Mouse (Mus musculus) heart, embryonic 13.5 days (tissue): Measurements from ENCODE around the gene Gm43518. TPM values are rescaled to one million over a fixed set of nuclear protein-coding genes. Genes with fewer than 3 reads are reported as not detected.
A peak's percentile ranks its signal among the peaks of the same experiment; 100 is the strongest.

ENCODE experiments used
- ATAC-seq: fragments of 200-750 bp; cut with Nextera tagmentation; 2 replicates; pipeline ENCODE4 v1.8.0; 2017; ENCODE audit warnings: moderate TSS enrichment; ENCODE audit not compliant: insufficient number of reproducible peaks, low FRiP score, low TSS enrichment; ENCODE audit errors: extremely low read depth
- H3K27ac ChIP-seq: fragments of 300-500 bp; sonication (generic); replicated peaks from 2 replicates; pipeline ENCODE4 v1.5.1; 2015; ENCODE audit warnings: moderate library complexity, mild to moderate bottlenecking, inconsistent platforms
- H3K27me3 ChIP-seq: fragments of 300-500 bp; sonication (generic); replicated peaks from 2 replicates; pipeline ENCODE4 v1.6.1; 2015; ENCODE audit warnings: mild to moderate bottlenecking, inconsistent platforms
- H3K36me3 ChIP-seq: fragments of 300-500 bp; sonication (generic); 2 replicates; pipeline ENCODE4 v1.6.1; 2015; ENCODE audit warnings: mild to moderate bottlenecking, inconsistent platforms
- H3K4me1 ChIP-seq: fragments of 300-500 bp; sonication (generic); 2 replicates; pipeline ENCODE4 v1.6.1; 2015; ENCODE audit warnings: inconsistent platforms
- H3K4me2 ChIP-seq: fragments of 300-500 bp; sonication (generic); 2 replicates; pipeline ENCODE4 v1.6.1; 2015; ENCODE audit warnings: inconsistent platforms, mild to moderate bottlenecking, moderate library complexity
- H3K4me3 ChIP-seq: fragments of 300-500 bp; sonication (generic); 2 replicates; pipeline ENCODE4 v1.5.1; 2015; ENCODE audit warnings: moderate library complexity, mild to moderate bottlenecking, inconsistent platforms
- H3K9ac ChIP-seq: fragments of 300-500 bp; sonication (generic); 2 replicates; pipeline ENCODE4 v1.6.1; 2015; ENCODE audit warnings: inconsistent platforms, mild to moderate bottlenecking, moderate library complexity
- H3K9me3 ChIP-seq: fragments of 300-500 bp; sonication (generic); 2 replicates; pipeline ENCODE4 v1.6.1; 2016; ENCODE audit warnings: inconsistent platforms
- WGBS: fragments of 180-500 bp; shearing (Covaris S2); methylation state at CpG from one replicate; pipeline ENCODE4 v1.1.7; 2015; ENCODE audit warnings: mixed read lengths; 5-methylcytosine and 5-hydroxymethylcytosine counted together
- polyA plus RNA-seq: library from polyadenylated mRNA; unstranded; fragments of >200 nt; fragmentation: Nextera tagmentation; extraction: Ambion mirVana; gene quantifications from 2 replicates; pipeline ENCODE4 v1.2.1, GENCODE M21; 2015

Gene Gm43518
- polyA plus RNA-seq, 1 experiment from 2014 or later: 1.3 TPM

GRCm38 (mm10) chr5:123897352-123897751, 29.9 kb upstream of the Gm43518 start:
- 72% methylated on average over 13 of the region's 13 CpGs for WGBS
- H3K27ac ChIP-seq: no peak overlapping the region
- no peak overlapping the region for H3K4me2 ChIP-seq
- no peak overlapping the region for H3K9ac ChIP-seq
- H3K4me1 ChIP-seq: no peaks in the 10 kb centered on the region
- no peak for ATAC-seq
- H3K36me3 ChIP-seq: no peaks in the 10 kb centered on the region
- H3K27me3 ChIP-seq: no peaks in the 10 kb centered on the region
- H3K9me3 ChIP-seq: no peaks in the 10 kb centered on the region
- H3K4me3 ChIP-seq: no peak overlapping the region

GRCm38 (mm10) chr5:123904059-123904672, 23.1 kb upstream of the Gm43518 start:
- 63% methylated on average over 11 of the region's 11 CpGs for WGBS
- no peak for ATAC-seq
- Histone ChIP-seq H3K36me3 (peaks cover 11% of the 10 kb centered on the region), H3K27ac (no peak overlapping the region), H3K4me2 (no peak overlapping the region), H3K4me3 (no peak overlapping the region), H3K4me1 (peaks cover 17% of the 10 kb centered on the region), H3K27me3 (no peaks in the 10 kb centered on the region), H3K9ac (no peak overlapping the region), H3K9me3 (no peaks in the 10 kb centered on the region)

GRCm38 (mm10) chr5:123906146-123906975, 20.9 kb upstream of the Gm43518 start:
- Histone ChIP-seq H3K4me1 (peaks cover 20% of the 10 kb centered on the region), H3K27ac (no peak overlapping the region), H3K9ac (peak overlapping the region; percentile 55; the same call in 1 of the 2 replicates), H3K9me3 (no peaks in the 10 kb centered on the region), H3K4me2 (peak overlapping the region; percentile 97), H3K36me3 (peaks cover 32% of the 10 kb centered on the region), H3K27me3 (no peaks in the 10 kb centered on the region), H3K4me3 (peak overlapping the region; percentile 84; the same call in 1 of the 2 replicates)
- ATAC-seq: no peak
- WGBS: 69% methylated on average over 17 of the region's 17 CpGs

- Histone ChIP-seq H3K9ac (peak within 1 kb of the TSS; percentile 98), H3K36me3 (peaks cover 40% of the 10 kb centered on the region), H3K27me3 (no peaks in the 10 kb centered on the region), H3K4me3 (peak within 1 kb of the TSS; percentile 84), H3K9me3 (no peaks in the 10 kb centered on the region), H3K4me2 (peak within 1 kb of the TSS; percentile 97), H3K4me1 (peaks cover 20% of the 10 kb centered on the region), H3K27ac (peak within 1 kb of the TSS; percentile 82)
- peak; percentile 91 for ATAC-seq
- under 1% methylated on average over 45 of the region's 61 CpGs for WGBS
Observed at GRCm38 (mm10) chr5:123906976-123907630, 20.1 kb upstream of the Gm43518 start, which contains the start of gene Denr. TSS of gene Denr (plus strand) at chr5:123907175.

GRCm38 (mm10) chr5:123907631-123907977, 19.6 kb upstream of the Gm43518 start:
- Histone ChIP-seq H3K4me2 (peak overlapping the region; percentile 97), H3K4me3 (peak overlapping the region; percentile 84), H3K4me1 (peaks cover 20% of the 10 kb centered on the region), H3K9ac (peak overlapping the region; percentile 98), H3K36me3 (peaks cover 45% of the 10 kb centered on the region), H3K27me3 (no peaks in the 10 kb centered on the region), H3K9me3 (no peaks in the 10 kb centered on the region), H3K27ac (peak overlapping the region; percentile 82; the same call in 1 of the 2 replicates)
- ATAC-seq: no peak
- WGBS: 2% methylated on average over 10 of the region's 10 CpGs

- H3K36me3 ChIP-seq: peaks cover 98% of the 10 kb centered on the region
- H3K4me3 ChIP-seq: no peak overlapping the region
- ATAC-seq: no peak
- H3K9ac ChIP-seq: no peak overlapping the region
- no peak overlapping the region for H3K4me2 ChIP-seq
- H3K27me3 ChIP-seq: no peaks in the 10 kb centered on the region
- WGBS: 84% methylated on average over 3 of the region's 3 CpGs
- H3K27ac ChIP-seq: no peak overlapping the region
- peaks cover 12% of the 10 kb centered on the region for H3K4me1 ChIP-seq
- no peaks in the 10 kb centered on the region for H3K9me3 ChIP-seq
Observed at GRCm38 (mm10) chr5:123914852-123915251, 12.4 kb upstream of the Gm43518 start.

GRCm38 (mm10) chr5:123922112-123922511, 5.1 kb upstream of the Gm43518 start:
- no peak for ATAC-seq
- no peaks in the 10 kb centered on the region for H3K4me1 ChIP-seq
- no peak overlapping the region for H3K4me2 ChIP-seq
- no peaks in the 10 kb centered on the region for H3K27me3 ChIP-seq
- H3K27ac ChIP-seq: no peak overlapping the region
- no peak overlapping the region for H3K4me3 ChIP-seq
- H3K9ac ChIP-seq: no peak overlapping the region
- peaks cover 94% of the 10 kb centered on the region for H3K36me3 ChIP-seq
- H3K9me3 ChIP-seq: no peaks in the 10 kb centered on the region
- WGBS: 89% methylated on average over 6 of the region's 6 CpGs

- Histone ChIP-seq H3K27ac (peak within 1 kb of the TSS; percentile 89), H3K36me3 (peaks cover 42% of the 10 kb centered on the region), H3K4me3 (peak within 1 kb of the TSS; percentile 83), H3K9ac (peak within 1 kb of the TSS; percentile 97), H3K4me2 (peak within 1 kb of the TSS; percentile 86), H3K4me1 (peaks cover 12% of the 10 kb centered on the region), H3K9me3 (no peaks in the 10 kb centered on the region), H3K27me3 (no peaks in the 10 kb centered on the region)
- WGBS: under 1% methylated on average over 56 of the region's 56 CpGs
- peak; percentile 94 for ATAC-seq
Observed at GRCm38 (mm10) chr5:123930508-123930989, 3.3 kb downstream of the Gm43518 start, which contains the start of gene Ccdc62. TSS of gene Ccdc62 (plus strand) at chr5:123930679.

- WGBS: 48% methylated on average over 13 of the region's 13 CpGs
- Histone ChIP-seq H3K27me3 (no peaks in the 10 kb centered on the region), H3K9me3 (no peaks in the 10 kb centered on the region), H3K36me3 (peaks cover 37% of the 10 kb centered on the region), H3K4me1 (peaks cover 12% of the 10 kb centered on the region), H3K4me2 (peak overlapping the region; percentile 86), H3K4me3 (peak overlapping the region; percentile 83), H3K27ac (no peak overlapping the region; the same call in 1 of the 2 replicates), H3K9ac (peak overlapping the region; percentile 97)
- ATAC-seq: no peak
Observed at GRCm38 (mm10) chr5:123931131-123931530, 3.9 kb downstream of the Gm43518 start.

GRCm38 (mm10) chr5:123932927-123933326, 5.7 kb downstream of the Gm43518 start:
- no peak for ATAC-seq
- Histone ChIP-seq H3K27ac (no peak overlapping the region), H3K4me3 (no peak overlapping the region)

GRCm38 (mm10) chr5:123933556-123933955, 6.3 kb downstream of the Gm43518 start:
- peak overlapping the region; percentile 62; the same call in 1 of the 2 replicates for H3K9ac ChIP-seq
- 86% methylated on average over 12 of the region's 12 CpGs for WGBS
- ATAC-seq: no peak
- no peak overlapping the region for H3K27ac ChIP-seq
- H3K27me3 ChIP-seq: no peaks in the 10 kb centered on the region
- no peaks in the 10 kb centered on the region for H3K9me3 ChIP-seq
- H3K36me3 ChIP-seq: peaks cover 12% of the 10 kb centered on the region
- peak overlapping the region; percentile 39; the same call in 1 of the 2 replicates for H3K4me2 ChIP-seq
- H3K4me1 ChIP-seq: peaks cover 12% of the 10 kb centered on the region
- H3K4me3 ChIP-seq: no peak overlapping the region

More at GRCm38 (mm10) chr5:123932927-123933326, 5.7 kb downstream of the Gm43518 start:
- peaks cover 19% of the 10 kb centered on the region for H3K36me3 ChIP-seq
- peaks cover 12% of the 10 kb centered on the region for H3K4me1 ChIP-seq
- H3K4me2 ChIP-seq: no peak overlapping the region
- no peaks in the 10 kb centered on the region for H3K27me3 ChIP-seq
- H3K9me3 ChIP-seq: no peaks in the 10 kb centered on the region
- H3K9ac ChIP-seq: no peak overlapping the region
